Mouse (Mus musculus) liver, embryonic 14 days (tissue): ENCODE results near the gene Vmn2r81. TPM values are rescaled to one million over a fixed set of nuclear protein-coding genes. Genes with fewer than 3 reads are reported as not detected.

Source experiments
- polyA plus RNA-seq: library from polyadenylated mRNA; depleted of rRNA; stranded (reverse); fragments of >200 nt; gene quantifications from 2 replicates; pipeline ENCODE4 v1.2.3, GENCODE M21; 2012; rRNA removed

Gene Vmn2r81
- polyA plus RNA-seq = not detected in 2 replicates

DNA sequence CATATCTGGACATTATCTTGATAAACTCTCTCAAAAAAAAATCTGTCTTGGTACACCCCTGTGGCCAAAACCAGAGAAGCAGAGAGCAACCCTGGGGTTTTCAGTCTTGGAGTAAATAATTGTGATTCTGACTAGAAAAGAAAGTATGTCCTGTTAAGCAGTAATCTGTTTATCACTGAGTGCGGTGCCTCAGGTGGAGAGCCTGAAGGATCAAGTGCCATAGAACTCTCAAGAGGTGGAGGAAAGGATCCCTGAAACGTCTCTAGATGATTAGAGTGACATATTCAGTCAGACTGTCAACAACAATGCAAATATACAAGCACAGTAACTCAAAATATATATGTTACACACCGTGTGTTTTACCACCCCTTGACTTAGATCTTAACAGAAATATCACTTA lies at the start of gene Vmn2r81:
Vmn2r81 (plus strand) TSS at position 301 of the 400 bp plus-strand sequence.

Other genes with a start within 250 kb of the Vmn2r81 start
- gene Olfr1351, start 235.2 kb upstream of the Vmn2r81 start, polyA plus RNA-seq = not detected in 2 replicates
- not detected in 2 replicates for gene Olfr57, start 219.0 kb upstream of the Vmn2r81 start, polyA plus RNA-seq
- 1.6 TPM in 2 replicates for gene 2610008E11Rik, start 150.1 kb upstream of the Vmn2r81 start, polyA plus RNA-seq
- gene Vmn2r80, start 98.9 kb upstream of the Vmn2r81 start, polyA plus RNA-seq = not detected in 2 replicates
- gene Vmn2r82, start 108.8 kb downstream of the Vmn2r81 start, polyA plus RNA-seq = not detected in 2 replicates
- gene Vmn2r83, start 221.0 kb downstream of the Vmn2r81 start, polyA plus RNA-seq = not detected in 2 replicates